Mouse (Mus musculus): Measurements from ENCODE around the gene Npb.

- TF ChIP-seq CTCF (IDR thresholded peaks at IDR 0.05; ENCODE audit: low read depth), result no peak
- no peak for TF ChIP-seq EP300 (IDR thresholded peaks at IDR 0.05; ENCODE audit: low read depth)
Measured at GRCm38 (mm10) chr11:120643601-120643987, 35.3 kb downstream of the Npb start, which contains the start of gene Pycr1.

Data from liver, embryonic 14.5 days (tissue).